Mouse (Mus musculus) CH12.LX (cell line): ENCODE measurements at regions not wholly inside any gene's neighbourhood (a gene's known extent, or its start where the extent isn't known, plus 50 kb on each side); places are given as distances from the start of the nearest gene placed in this dataset.

Experiments used
- CTCF ChIP-seq, 2 experiments: IDR thresholded peaks in 1 of 2; conservative IDR thresholded peaks in 1 of 2; 2 replicates each; pipeline ENCODE4 v1.5.1; 2011 to 2012; ENCODE audit warnings: low read depth in 2 of 2, low read length in 2 of 2, improper control_type of control experiment in 1 of 2, inconsistent platforms in 1 of 2, mild to moderate bottlenecking in 1 of 2, moderate library complexity in 1 of 2
- EP300 ChIP-seq: IDR thresholded peaks from 2 replicates; pipeline ENCODE4 v1.6.1; 2011; ENCODE audit warnings: low read length, improper control_type of control experiment
- POLR2A ChIP-seq: IDR thresholded peaks from 2 replicates; pipeline ENCODE4 v1.6.1; 2011; ENCODE audit warnings: low read depth, mild to moderate bottlenecking, improper control_type of control experiment, low read length
- ZNF384 ChIP-seq: IDR thresholded peaks from 2 replicates; pipeline ENCODE4 v1.6.1; 2012; ENCODE audit warnings: low read depth, low read length, improper control_type of control experiment, inconsistent platforms

- no peak for TF ChIP-seq ZNF384
- no peak for TF ChIP-seq POLR2A
- peak in 1 of 2 experiments; percentile 75; a peak in 2 of 4 replicates for TF ChIP-seq CTCF (conservative IDR thresholded peaks at IDR 0.05 in 1 of 2, IDR thresholded peaks at IDR 0.05 in 1 of 2; ENCODE audit: low read depth in 2 of 2, low read length in 2 of 2)
- no peak for TF ChIP-seq EP300
Measured at GRCm38 (mm10) chr7:135836808-135837733, 120.9 kb upstream of the Mki67 start.
